Mouse (Mus musculus) liver, embryonic 11.5 days (tissue): ENCODE results near the gene Auts2. TPM values are rescaled to one million over a fixed set of nuclear protein-coding genes. Genes with fewer than 3 reads are reported as not detected.

Source experiments
- ATAC-seq: fragments of 200-750 bp; cut with Nextera tagmentation; replicated peaks from 2 replicates; pipeline ENCODE4 v1.8.0; 2017; ENCODE audit warnings: moderate number of reproducible peaks, mild to moderate bottlenecking, moderate TSS enrichment, moderate library complexity; ENCODE audit not compliant: low FRiP score
- DNase-seq: peaks from one replicate; pipeline ENCODE4 v3.0.0-alpha.2; 2017; ENCODE audit warnings: low spot score
- H3K27ac ChIP-seq: fragments of 300-500 bp; sonication (generic); 2 replicates; pipeline ENCODE4 v1.5.1; 2014; ENCODE audit warnings: mild to moderate bottlenecking, low read depth, low read length, control low read depth
- H3K27me3 ChIP-seq: fragments of 300-500 bp; sonication (generic); replicated peaks from 2 replicates; pipeline ENCODE4 v1.6.1; 2014; ENCODE audit warnings: low read length, mixed read lengths; ENCODE audit not compliant: control insufficient read depth, insufficient read depth
- H3K36me3 ChIP-seq: fragments of 300-500 bp; sonication (generic); 2 replicates; pipeline ENCODE4 v1.6.1; 2014; ENCODE audit warnings: mild to moderate bottlenecking, low read length, moderate library complexity, mixed read lengths; ENCODE audit not compliant: control insufficient read depth, insufficient read depth
- H3K4me1 ChIP-seq: fragments of 300-500 bp; sonication (generic); replicated peaks from 2 replicates; pipeline ENCODE4 v1.6.1; 2014; ENCODE audit warnings: low read length, mixed read lengths; ENCODE audit not compliant: control insufficient read depth, insufficient read depth
- H3K4me2 ChIP-seq: fragments of 300-500 bp; sonication (generic); 2 replicates; pipeline ENCODE4 v1.6.1; 2014; ENCODE audit warnings: mild to moderate bottlenecking, control low read depth, moderate library complexity
- H3K4me3 ChIP-seq: fragments of 300-500 bp; sonication (generic); 2 replicates; pipeline ENCODE4 v1.5.1; 2014; ENCODE audit warnings: low read depth, low read length, control low read depth
- H3K9ac ChIP-seq: fragments of 300-500 bp; sonication (generic); 2 replicates; pipeline ENCODE4 v1.6.1; 2014; ENCODE audit warnings: low read depth, low read length, control low read depth
- H3K9me3 ChIP-seq: fragments of 300-500 bp; sonication (generic); 2 replicates; pipeline ENCODE4 v1.6.1; 2016; ENCODE audit warnings: low read length, inconsistent platforms, mixed read lengths; ENCODE audit not compliant: control insufficient read depth
- WGBS: fragments of 180-500 bp; shearing (Covaris S2); extraction: QIAGEN DNeasy Blood & Tissue Kit; methylation state at CpG from one replicate; pipeline ENCODE4 v1.1.7; 2014; 5-methylcytosine and 5-hydroxymethylcytosine counted together
- polyA plus RNA-seq: library from polyadenylated mRNA; unstranded; fragments of >200 nt; fragmentation: Nextera tagmentation; extraction: Ambion mirVana; gene quantifications from 2 replicates; pipeline ENCODE4 v1.2.1, GENCODE M21; 2014

Gene Auts2
- polyA plus RNA-seq, 1 experiment from 2014 or later, result 13.8 TPM

DNA sequence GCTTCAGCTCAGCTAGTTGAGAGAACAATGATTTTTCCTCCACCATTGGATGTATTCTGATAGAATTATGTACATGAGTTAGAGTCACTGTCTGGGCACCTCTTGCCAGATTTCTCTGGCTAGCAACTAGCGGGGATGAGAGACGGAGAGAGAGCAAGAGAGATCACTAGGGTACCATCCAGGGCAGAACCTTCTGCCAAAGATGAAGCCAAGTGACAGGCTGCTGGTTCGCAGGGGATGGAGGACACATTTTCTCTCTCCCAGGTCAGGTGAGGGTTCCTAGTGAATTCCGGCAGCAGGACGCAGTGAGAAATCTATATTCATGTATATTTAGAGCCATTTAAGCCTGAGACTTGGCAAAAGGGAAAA lies 956.8 kb downstream of the Auts2 start:
- H3K4me3 ChIP-seq, result no peak overlapping the region
- no peak overlapping the region for H3K9ac ChIP-seq
- no peak overlapping the region for H3K27ac ChIP-seq
- WGBS, result 79% methylated on average over 5 of the region's 5 CpGs
- H3K36me3 ChIP-seq, result no peaks in the 10 kb centered on the region
- H3K27me3 ChIP-seq, result no peaks in the 10 kb centered on the region
- no peak for DNase-seq
- no peaks in the 10 kb centered on the region for H3K4me1 ChIP-seq
- ATAC-seq, result no peak
- H3K4me2 ChIP-seq, result no peak overlapping the region
- no peaks in the 10 kb centered on the region for H3K9me3 ChIP-seq

DNA sequence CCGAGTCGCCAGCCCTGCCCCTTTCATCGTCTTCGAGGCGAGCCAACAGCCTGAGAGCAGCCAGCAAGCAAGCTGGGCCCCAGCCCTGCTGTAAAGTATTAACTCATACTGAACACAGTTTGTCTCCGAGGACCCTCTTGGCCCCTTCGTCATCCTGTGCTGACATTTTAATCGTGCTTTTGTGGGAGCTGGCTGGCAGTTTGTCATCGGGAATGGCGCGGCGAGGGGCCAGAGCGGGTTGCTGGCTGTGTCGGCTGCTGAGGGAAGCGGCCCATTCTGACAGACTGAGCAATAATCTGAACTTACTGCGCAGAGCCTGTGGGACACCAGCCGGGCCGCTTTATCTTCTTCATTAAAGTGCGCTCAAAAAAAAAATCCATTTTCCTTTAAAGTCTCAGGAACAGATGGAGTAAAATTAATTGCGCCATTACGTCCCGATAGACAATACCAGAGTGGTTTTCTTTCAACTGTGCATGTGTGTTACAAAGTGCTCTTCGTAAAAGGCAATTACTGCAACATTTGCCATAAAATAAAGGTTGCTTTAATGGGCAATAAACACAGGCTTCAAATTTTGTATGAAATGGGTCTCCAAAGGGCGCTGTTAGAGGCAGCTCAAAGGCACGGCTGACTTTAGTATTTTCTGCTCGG lies 957.3 kb downstream of the Auts2 start:
- H3K4me1 ChIP-seq, result no peaks in the 10 kb centered on the region
- no peak for ATAC-seq
- no peak for DNase-seq
- no peak overlapping the region for H3K9ac ChIP-seq
- 60% methylated on average over 26 of the region's 26 CpGs for WGBS
- no peaks in the 10 kb centered on the region for H3K27me3 ChIP-seq
- H3K4me2 ChIP-seq, result peak overlapping the region; percentile 17; the same call in 1 of the 2 replicates
- no peak overlapping the region for H3K27ac ChIP-seq
- no peaks in the 10 kb centered on the region for H3K9me3 ChIP-seq
- H3K36me3 ChIP-seq, result no peaks in the 10 kb centered on the region
- no peak overlapping the region for H3K4me3 ChIP-seq

GRCm38 (mm10) chr5:131584260-131585135 lies 958.6 kb downstream of the Auts2 start:
- Histone ChIP-seq H3K27ac (no peak overlapping the region), H3K4me2 (no peak overlapping the region), H3K4me3 (no peak overlapping the region), H3K9ac (no peak overlapping the region), H3K9me3 (no peaks in the 10 kb centered on the region), H3K4me1 (no peaks in the 10 kb centered on the region), H3K27me3 (no peaks in the 10 kb centered on the region), H3K36me3 (no peaks in the 10 kb centered on the region)
- 33% methylated on average over 12 of the region's 12 CpGs for WGBS
- no peak for ATAC-seq
- no peak for DNase-seq

DNA sequence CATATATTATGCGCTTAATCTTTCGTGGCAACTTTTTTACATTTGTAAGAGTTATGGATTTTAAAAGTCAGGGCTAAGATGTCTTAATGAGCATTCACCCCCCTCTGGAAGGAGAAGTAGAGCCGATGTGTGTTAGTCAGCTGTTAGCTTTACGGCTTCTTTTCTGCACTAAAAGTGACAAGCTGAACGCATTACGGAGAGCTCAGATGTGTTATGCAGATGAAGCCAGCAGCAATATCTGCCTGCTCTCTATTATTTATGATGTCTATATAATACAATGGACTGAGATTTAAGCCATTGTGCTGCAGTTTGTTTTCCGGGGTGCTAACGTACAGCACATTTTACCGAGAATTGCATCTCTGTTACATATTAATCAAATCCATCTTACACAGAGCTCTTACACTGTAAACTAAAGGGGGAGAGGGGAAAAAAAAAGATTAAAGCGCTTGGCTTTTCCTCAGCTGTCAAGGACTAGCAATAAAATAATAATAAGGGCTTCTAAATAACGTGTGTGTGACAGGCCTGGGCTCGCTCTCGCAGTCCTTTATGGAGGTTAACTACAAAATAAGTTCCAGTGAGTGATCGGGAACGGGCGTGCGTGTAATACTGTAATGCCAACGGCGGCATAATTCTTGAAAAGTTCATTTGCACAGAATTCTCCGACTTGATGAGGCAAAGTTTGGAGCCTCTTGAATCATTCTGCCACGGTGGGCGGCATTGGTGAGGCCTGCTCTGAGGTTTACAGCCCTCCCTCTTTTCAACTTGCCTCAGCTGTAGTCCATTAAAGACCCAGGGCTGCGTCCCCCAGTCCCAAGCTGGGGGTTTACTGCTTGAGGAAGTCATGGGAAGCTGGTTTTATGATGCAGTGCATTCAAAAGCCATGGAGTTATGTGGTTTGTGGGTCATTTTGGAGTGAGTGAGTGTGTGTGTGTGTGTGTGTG lies 961.8 kb downstream of the Auts2 start:
- no peaks in the 10 kb centered on the region for H3K9me3 ChIP-seq
- 78% methylated on average over 23 of the region's 23 CpGs for WGBS
- ATAC-seq (no peak), DNase-seq (no peak)
- no peak overlapping the region for H3K4me2 ChIP-seq
- H3K36me3 ChIP-seq, result no peaks in the 10 kb centered on the region
- H3K27ac ChIP-seq, result no peak overlapping the region
- no peak overlapping the region for H3K9ac ChIP-seq
- H3K4me3 ChIP-seq, result no peak overlapping the region
- H3K27me3 ChIP-seq, result no peaks in the 10 kb centered on the region
- no peaks in the 10 kb centered on the region for H3K4me1 ChIP-seq

DNA sequence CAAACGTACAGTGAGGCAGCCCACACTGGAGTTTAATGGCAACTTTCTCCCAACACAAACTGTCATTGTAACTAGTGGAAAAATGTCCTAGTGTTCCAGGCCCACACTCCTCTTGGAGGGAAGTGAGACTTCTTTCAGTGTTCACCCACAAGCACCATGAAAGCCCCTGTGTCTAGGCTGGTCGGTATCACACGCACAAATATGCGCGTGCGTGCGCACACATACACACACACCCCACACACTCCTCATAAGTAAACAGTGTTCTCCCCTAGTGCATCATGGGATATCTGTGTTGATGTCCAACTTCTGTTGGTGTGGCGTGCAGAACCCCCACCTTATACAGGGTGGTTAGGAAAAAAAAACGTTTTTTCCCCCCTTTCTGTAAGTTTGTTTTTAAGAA lies 964.4 kb downstream of the Auts2 start:
- H3K27ac ChIP-seq, result no peak overlapping the region
- whole genome bisulfite sequencing, result 89% methylated on average over 9 of the region's 9 CpGs
- H3K4me3 ChIP-seq, result no peak overlapping the region
- ATAC-seq (no peak), DNase-seq (no peak)
- no peak overlapping the region for H3K9ac ChIP-seq
- no peaks in the 10 kb centered on the region for H3K9me3 ChIP-seq
- no peaks in the 10 kb centered on the region for H3K4me1 ChIP-seq
- H3K36me3 ChIP-seq, result no peaks in the 10 kb centered on the region
- no peaks in the 10 kb centered on the region for H3K27me3 ChIP-seq
- no peak overlapping the region for H3K4me2 ChIP-seq

DNA sequence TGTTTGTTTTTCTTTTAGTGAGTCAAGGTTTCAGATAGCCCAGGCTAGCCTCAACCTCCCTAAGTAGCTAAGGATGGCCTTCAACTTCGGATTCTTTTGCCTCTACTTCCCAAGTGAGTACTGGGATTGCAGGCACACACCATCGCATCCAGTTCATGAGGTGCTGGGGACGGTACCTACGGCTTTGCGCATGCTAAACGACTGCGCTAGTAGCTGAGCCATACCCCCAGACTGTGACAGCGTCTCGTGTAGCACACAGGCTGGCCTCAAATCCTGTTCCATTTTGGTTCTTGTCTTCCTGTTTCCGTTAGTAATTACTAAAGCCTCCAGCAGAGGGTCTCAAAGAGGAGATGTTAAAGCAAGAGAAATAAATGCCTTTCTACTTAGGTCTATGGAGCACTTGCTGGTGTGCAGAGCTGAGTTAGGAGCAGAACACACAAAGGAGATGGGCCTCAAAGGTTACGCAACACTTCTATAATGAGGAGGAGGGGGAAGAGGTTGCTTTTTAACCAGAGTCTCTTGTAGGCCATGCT lies 967.3 kb downstream of the Auts2 start:
- H3K4me2 ChIP-seq, result no peak overlapping the region
- no peak overlapping the region for H3K9ac ChIP-seq
- no peak overlapping the region for H3K4me3 ChIP-seq
- no peaks in the 10 kb centered on the region for H3K9me3 ChIP-seq
- DNase-seq (no peak), ATAC-seq (no peak)
- no peak overlapping the region for H3K27ac ChIP-seq
- H3K36me3 ChIP-seq, result no peaks in the 10 kb centered on the region
- 67% methylated on average over 11 of the region's 11 CpGs for WGBS
- H3K27me3 ChIP-seq, result no peaks in the 10 kb centered on the region
- H3K4me1 ChIP-seq, result no peaks in the 10 kb centered on the region

GRCm38 (mm10) chr5:131575086-131575514 lies 968.0 kb downstream of the Auts2 start:
- Histone ChIP-seq H3K4me2 (no peak overlapping the region), H3K4me1 (no peaks in the 10 kb centered on the region), H3K9ac (no peak overlapping the region), H3K9me3 (no peaks in the 10 kb centered on the region), H3K4me3 (no peak overlapping the region), H3K27ac (no peak overlapping the region), H3K36me3 (no peaks in the 10 kb centered on the region), H3K27me3 (no peaks in the 10 kb centered on the region)
- ATAC-seq, result no peak
- WGBS, result 59% methylated on average over 5 of the region's 5 CpGs
- DNase-seq, result no peak

- DNase-seq (no peak), ATAC-seq (no peak)
- WGBS, result 85% methylated on average over 16 of the region's 16 CpGs
- H3K27ac ChIP-seq, result no peak overlapping the region
- H3K4me3 ChIP-seq, result no peak overlapping the region
- H3K9ac ChIP-seq, result no peak overlapping the region
- no peaks in the 10 kb centered on the region for H3K9me3 ChIP-seq
- no peaks in the 10 kb centered on the region for H3K27me3 ChIP-seq
- no peaks in the 10 kb centered on the region for H3K4me1 ChIP-seq
- H3K36me3 ChIP-seq, result no peaks in the 10 kb centered on the region
- no peak overlapping the region for H3K4me2 ChIP-seq
These were observed 968.6 kb downstream of the Auts2 start for GRCm38 (mm10) chr5:131574469-131575085.
